Comparison of ENCODE assay signal across 32 mouse cellular contexts in genomic region chr11:29572656-29573055, GRCm38 (mm10). TPM values are rescaled to one million over a fixed set of nuclear protein-coding genes. Genes with fewer than 3 reads are reported as not detected.
"Had no signal": no experiment of that assay in that cellular context is flagged by ENCODE, and none has a peak within 500 bp of the region (broad histone marks: within the 10 kb centered on the region; RNA-seq: fewer than 3 reads in every experiment).

No protein-coding gene starts in this region.

- H3K9ac ChIP-seq: limb, embryonic 12.5 days; limb, embryonic 13.5 days; limb, embryonic 15.5 days; liver, embryonic 12.5 days; liver, embryonic 13.5 days; liver, embryonic 14.5 days; liver, embryonic 15.5 days; lung, embryonic 14.5 days; lung, embryonic 15.5 days; midbrain, embryonic 12.5 days; midbrain, embryonic 13.5 days; midbrain, embryonic 15.5 days; neural tube, embryonic 12.5 days had no signal

- H3K9me3 ChIP-seq: limb, embryonic 10.5 days; limb, embryonic 12.5 days; limb, embryonic 13.5 days; limb, embryonic 15.5 days; liver, embryonic 12.5 days; liver, embryonic 13.5 days; liver, embryonic 15.5 days; lung, embryonic 15.5 days; megakaryocyte, embryonic 14.5 days; midbrain, embryonic 10.5 days; midbrain, embryonic 12.5 days; midbrain, embryonic 13.5 days; midbrain, embryonic 15.5 days; neural tube, embryonic 12.5 days had no signal

- DNase-seq: left cerebral cortex, postnatal 4 days; liver; liver, embryonic 13.5 days; lung, adult 18-20 months; lung, adult 2 months; lung, embryonic 14.5 days; lung, postnatal 10 days; lung, postnatal 14 days; lung, postnatal 36 days; lung, postnatal 4 days; midbrain, embryonic 14.5 days had no signal

- H3K27ac ChIP-seq: limb, embryonic 10.5 days; limb, embryonic 12.5 days; limb, embryonic 13.5 days; limb, embryonic 15.5 days; liver, embryonic 12.5 days; liver, embryonic 13.5 days; liver, embryonic 14.5 days; liver, embryonic 15.5 days; lung, embryonic 15.5 days; macrophage; midbrain, embryonic 10.5 days; midbrain, embryonic 12.5 days; midbrain, embryonic 13.5 days; midbrain, embryonic 15.5 days; neural tube, embryonic 12.5 days had no signal

- H3K4me2 ChIP-seq: limb, embryonic 12.5 days; limb, embryonic 13.5 days; limb, embryonic 15.5 days; liver, embryonic 11.5 days; liver, embryonic 12.5 days; liver, embryonic 13.5 days; liver, embryonic 15.5 days; lung, embryonic 14.5 days; lung, embryonic 15.5 days; midbrain, embryonic 11.5 days; midbrain, embryonic 12.5 days; midbrain, embryonic 13.5 days; midbrain, embryonic 15.5 days; neural tube, embryonic 12.5 days had no signal

- H3K4me1 ChIP-seq: limb, embryonic 10.5 days; limb, embryonic 12.5 days; limb, embryonic 13.5 days; limb, embryonic 15.5 days; liver, embryonic 12.5 days; liver, embryonic 13.5 days; liver, embryonic 15.5 days; lung, embryonic 15.5 days; midbrain, embryonic 10.5 days; midbrain, embryonic 12.5 days; midbrain, embryonic 13.5 days; midbrain, embryonic 15.5 days; neural tube, embryonic 12.5 days had no signal

- H3K27me3 ChIP-seq: limb, embryonic 12.5 days; limb, embryonic 13.5 days; limb, embryonic 15.5 days; liver, embryonic 12.5 days; liver, embryonic 13.5 days; liver, embryonic 15.5 days; lung, embryonic 15.5 days; midbrain, embryonic 12.5 days; midbrain, embryonic 13.5 days; midbrain, embryonic 15.5 days; neural tube, embryonic 12.5 days had no signal

- H3K4me3 ChIP-seq: limb, embryonic 10.5 days; limb, embryonic 12.5 days; limb, embryonic 13.5 days; limb, embryonic 15.5 days; liver, embryonic 12.5 days; liver, embryonic 13.5 days; liver, embryonic 15.5 days; lung, embryonic 15.5 days; megakaryocyte, embryonic 14.5 days; midbrain, embryonic 10.5 days; midbrain, embryonic 12.5 days; midbrain, embryonic 13.5 days; midbrain, embryonic 15.5 days; myocyte; neural tube, embryonic 12.5 days had no signal

- H3K36me3 ChIP-seq: limb, embryonic 10.5 days; limb, embryonic 12.5 days; limb, embryonic 13.5 days; limb, embryonic 15.5 days; liver, embryonic 12.5 days; liver, embryonic 13.5 days; liver, embryonic 15.5 days; lung, embryonic 15.5 days; midbrain, embryonic 10.5 days; midbrain, embryonic 12.5 days; midbrain, embryonic 13.5 days; midbrain, embryonic 15.5 days; neural tube, embryonic 12.5 days had no signal

- ATAC-seq: liver, embryonic 12.5 days; lung, postnatal 0 days; midbrain, embryonic 13.5 days; midbrain, embryonic 15.5 days; midbrain, embryonic 16.5 days had no signal

RNA-seq across cellular contexts. Expression of gene Clhc1, which starts 24.9 kb away (rescaled TPM):
- polyA plus RNA-seq: lung, adult 2 months; midbrain, postnatal 0 days had no signal
